Mouse (Mus musculus): ENCODE measurements around the gene Map2k6. TPM values are rescaled to one million over a fixed set of nuclear protein-coding genes. Genes with fewer than 3 reads are reported as not detected.

The Map2k6 gene
- polyA plus RNA-seq, 1 experiment from 2014 or later: 44.7 TPM

- H3K27me3 ChIP-seq: no peaks in the 10 kb centered on the region
- ATAC-seq: 0 out of 2 replicates have a peak, but pooled peaks have one; percentile 54
- H3K36me3 ChIP-seq (ENCODE audit: poor library complexity, severe bottlenecking): peaks cover 73% of the 10 kb centered on the region
- no peak overlapping the region for H3K4me3 ChIP-seq
- H3K9me3 ChIP-seq (replicated peaks): no peaks in the 10 kb centered on the region
- H3K4me1 ChIP-seq: no peaks in the 10 kb centered on the region
- 66% methylated on average over 6 of the region's 6 CpGs for WGBS
- no peak overlapping the region for H3K9ac ChIP-seq
- H3K27ac ChIP-seq: no peak overlapping the region
- H3K4me2 ChIP-seq: no peak overlapping the region
Measured at GRCm38 (mm10) chr11:110498651-110499213, 99.8 kb downstream of the Map2k6 start.

GRCm38 (mm10) chr11:110502937-110503670 lies 104.2 kb downstream of the Map2k6 start:
- H3K4me1 ChIP-seq: no peaks in the 10 kb centered on the region
- WGBS: 93% methylated on average over 11 of the region's 11 CpGs
- ATAC-seq: no peak
- no peaks in the 10 kb centered on the region; the same call in 1 of the 2 replicates for H3K9me3 ChIP-seq (replicated peaks)
- H3K4me3 ChIP-seq: no peak overlapping the region
- H3K36me3 ChIP-seq (ENCODE audit: poor library complexity, severe bottlenecking): peaks cover 75% of the 10 kb centered on the region
- H3K9ac ChIP-seq: no peak overlapping the region
- no peaks in the 10 kb centered on the region for H3K27me3 ChIP-seq
- H3K4me2 ChIP-seq: no peak overlapping the region
- H3K27ac ChIP-seq: no peak overlapping the region

- H3K4me3 ChIP-seq: no peak overlapping the region
- no peak for ATAC-seq
- H3K4me2 ChIP-seq: no peak overlapping the region
- no peak overlapping the region for H3K9ac ChIP-seq
- 95% methylated on average over 7 of the region's 7 CpGs for WGBS
- no peaks in the 10 kb centered on the region for H3K4me1 ChIP-seq
- H3K27me3 ChIP-seq: no peaks in the 10 kb centered on the region
- H3K36me3 ChIP-seq (ENCODE audit: poor library complexity, severe bottlenecking): peaks cover 58% of the 10 kb centered on the region
- no peak overlapping the region for H3K27ac ChIP-seq
- no peaks in the 10 kb centered on the region; the same call in 1 of the 2 replicates for H3K9me3 ChIP-seq (replicated peaks)
Measured at GRCm38 (mm10) chr11:110511466-110511865, 112.5 kb downstream of the Map2k6 start.

GRCm38 (mm10) chr11:110518648-110519047 lies 119.7 kb downstream of the Map2k6 start:
- H3K4me2 ChIP-seq: no peak overlapping the region
- no peaks in the 10 kb centered on the region for H3K9me3 ChIP-seq (replicated peaks)
- no peak overlapping the region for H3K27ac ChIP-seq
- H3K4me3 ChIP-seq: no peak overlapping the region
- H3K9ac ChIP-seq: no peak overlapping the region
- no peak for ATAC-seq
- H3K36me3 ChIP-seq (ENCODE audit: poor library complexity, severe bottlenecking): peaks cover 37% of the 10 kb centered on the region
- no peaks in the 10 kb centered on the region for H3K4me1 ChIP-seq
- 100% methylated on average over 1 of the region's 1 CpGs for WGBS
- no peaks in the 10 kb centered on the region for H3K27me3 ChIP-seq

- no peaks in the 10 kb centered on the region for H3K27me3 ChIP-seq
- WGBS: 88% methylated on average over 2 of the region's 2 CpGs
- H3K9ac ChIP-seq: no peak overlapping the region
- no peak overlapping the region for H3K4me3 ChIP-seq
- no peak overlapping the region for H3K4me2 ChIP-seq
- no peaks in the 10 kb centered on the region for H3K4me1 ChIP-seq
- no peaks in the 10 kb centered on the region for H3K9me3 ChIP-seq (replicated peaks)
- H3K36me3 ChIP-seq (ENCODE audit: poor library complexity, severe bottlenecking): peaks cover 24% of the 10 kb centered on the region
- H3K27ac ChIP-seq: no peak overlapping the region
- ATAC-seq: no peak
Measured at GRCm38 (mm10) chr11:110522906-110523305, 124.0 kb downstream of the Map2k6 start.

GRCm38 (mm10) chr11:110526156-110526555 lies 127.2 kb downstream of the Map2k6 start:
- Histone ChIP-seq H3K36me3 (ENCODE audit: poor library complexity, severe bottlenecking) (peaks cover 4% of the 10 kb centered on the region; the same call in 1 of the 2 replicates), H3K4me2 (no peak overlapping the region), H3K4me3 (no peak overlapping the region), H3K9me3 (replicated peaks) (no peaks in the 10 kb centered on the region), H3K9ac (no peak overlapping the region), H3K27ac (no peak overlapping the region), H3K27me3 (no peaks in the 10 kb centered on the region), H3K4me1 (no peaks in the 10 kb centered on the region)
- ATAC-seq: no peak
- 92% methylated on average over 4 of the region's 4 CpGs for WGBS

- H3K4me1 ChIP-seq: no peaks in the 10 kb centered on the region
- no peak overlapping the region for H3K9ac ChIP-seq
- H3K9me3 ChIP-seq (replicated peaks): no peaks in the 10 kb centered on the region
- H3K4me2 ChIP-seq: no peak overlapping the region
- H3K27ac ChIP-seq: no peak overlapping the region
- no peaks in the 10 kb centered on the region for H3K27me3 ChIP-seq
- 88% methylated on average over 7 of the region's 7 CpGs for WGBS
- no peak overlapping the region for H3K4me3 ChIP-seq
- ATAC-seq: no peak
- H3K36me3 ChIP-seq (ENCODE audit: poor library complexity, severe bottlenecking): no peaks in the 10 kb centered on the region
Measured at GRCm38 (mm10) chr11:110531087-110531486, 132.2 kb downstream of the Map2k6 start.

- Histone ChIP-seq H3K9me3 (replicated peaks) (no peaks in the 10 kb centered on the region), H3K4me1 (no peaks in the 10 kb centered on the region), H3K9ac (no peak overlapping the region), H3K27ac (no peak overlapping the region), H3K36me3 (ENCODE audit: poor library complexity, severe bottlenecking) (no peaks in the 10 kb centered on the region), H3K4me2 (no peak overlapping the region), H3K27me3 (no peaks in the 10 kb centered on the region), H3K4me3 (no peak overlapping the region)
- ATAC-seq: no peak
- 82% methylated on average over 4 of the region's 4 CpGs for WGBS
Measured at GRCm38 (mm10) chr11:110534856-110535255, 135.9 kb downstream of the Map2k6 start.

GRCm38 (mm10) chr11:110536533-110536932 lies 137.6 kb downstream of the Map2k6 start:
- Histone ChIP-seq H3K9ac (no peak overlapping the region), H3K27me3 (no peaks in the 10 kb centered on the region), H3K4me1 (no peaks in the 10 kb centered on the region), H3K36me3 (ENCODE audit: poor library complexity, severe bottlenecking) (no peaks in the 10 kb centered on the region), H3K4me2 (no peak overlapping the region), H3K4me3 (no peak overlapping the region), H3K9me3 (replicated peaks) (no peaks in the 10 kb centered on the region; the same call in 1 of the 2 replicates), H3K27ac (no peak overlapping the region)
- 93% methylated on average over 2 of the region's 2 CpGs for WGBS
- ATAC-seq: no peak

GRCm38 (mm10) chr11:110537602-110538001 lies 138.7 kb downstream of the Map2k6 start:
- no peak overlapping the region for H3K9ac ChIP-seq
- H3K4me3 ChIP-seq: no peak overlapping the region
- ATAC-seq: peak; percentile 55
- 11% methylated on average over 15 of the region's 15 CpGs for WGBS
- H3K9me3 ChIP-seq (replicated peaks): no peaks in the 10 kb centered on the region; the same call in 1 of the 2 replicates
- no peaks in the 10 kb centered on the region for H3K36me3 ChIP-seq (ENCODE audit: poor library complexity, severe bottlenecking)
- H3K27me3 ChIP-seq: no peaks in the 10 kb centered on the region
- no peak overlapping the region for H3K27ac ChIP-seq
- H3K4me2 ChIP-seq: peak overlapping the region; percentile 52
- no peaks in the 10 kb centered on the region for H3K4me1 ChIP-seq

- no peaks in the 10 kb centered on the region for H3K27me3 ChIP-seq
- H3K4me2 ChIP-seq: no peak overlapping the region
- WGBS: 83% methylated on average over 10 of the region's 10 CpGs
- H3K4me3 ChIP-seq: no peak overlapping the region
- H3K27ac ChIP-seq: no peak overlapping the region
- ATAC-seq: no peak
- no peaks in the 10 kb centered on the region for H3K4me1 ChIP-seq
- H3K9ac ChIP-seq: no peak overlapping the region
- H3K9me3 ChIP-seq (replicated peaks): no peaks in the 10 kb centered on the region; the same call in 1 of the 2 replicates
- no peaks in the 10 kb centered on the region for H3K36me3 ChIP-seq (ENCODE audit: poor library complexity, severe bottlenecking)
Measured at GRCm38 (mm10) chr11:110538206-110538605, 139.3 kb downstream of the Map2k6 start.

- Histone ChIP-seq H3K27ac (no peak overlapping the region), H3K9me3 (replicated peaks) (no peaks in the 10 kb centered on the region; the same call in 1 of the 2 replicates), H3K4me3 (no peak overlapping the region), H3K36me3 (ENCODE audit: poor library complexity, severe bottlenecking) (no peaks in the 10 kb centered on the region), H3K9ac (no peak overlapping the region), H3K4me1 (no peaks in the 10 kb centered on the region), H3K4me2 (no peak overlapping the region), H3K27me3 (no peaks in the 10 kb centered on the region)
- ATAC-seq: no peak
- WGBS: 85% methylated on average over 4 of the region's 4 CpGs
Measured at GRCm38 (mm10) chr11:110541933-110542332, 143.0 kb downstream of the Map2k6 start.

Data from forebrain, embryonic 13.5 days (tissue).